23 mouse cellular contexts compared by ENCODE assay signal in genomic region chr8:125711514-125711913, GRCm38 (mm10). TPM values are rescaled to one million over a fixed set of nuclear protein-coding genes. Genes with fewer than 3 reads are reported as not detected.
DNase-seq lines count a peak whose midpoint lies in the region; ATAC-seq lines count a peak whose summit lies in the region.
"Had no signal": no experiment of that assay in that cellular context is flagged by ENCODE, and none has a peak within 500 bp of the region (broad histone marks: within the 10 kb centered on the region; RNA-seq: fewer than 3 reads in every experiment).

No protein-coding gene starts in this region.

- no peaks in the 10 kb centered on the region for H3K36me3 ChIP-seq in liver, embryonic 15.5 days (replicated peaks)
- no peaks in the 10 kb centered on the region for H3K36me3 ChIP-seq in hindbrain, embryonic 13.5 days
- H3K36me3 ChIP-seq in neural tube, embryonic 15.5 days = no peaks in the 10 kb centered on the region
- H3K36me3 ChIP-seq: embryonic facial prominence, embryonic 13.5 days; forebrain, embryonic 15.5 days; hindbrain, embryonic 15.5 days; intestine, embryonic 15.5 days; limb, embryonic 12.5 days; midbrain, embryonic 10.5 days had no signal

- peaks cover 21% of the 10 kb centered on the region for H3K4me1 ChIP-seq in liver, embryonic 15.5 days (replicated peaks)
- H3K4me1 ChIP-seq in hindbrain, embryonic 13.5 days (replicated peaks) = peaks cover 5% of the 10 kb centered on the region
- peaks cover 7% of the 10 kb centered on the region for H3K4me1 ChIP-seq in neural tube, embryonic 15.5 days
- H3K4me1 ChIP-seq: embryonic facial prominence, embryonic 13.5 days; forebrain, embryonic 15.5 days had no signal

- no peak overlapping the region for H3K9ac ChIP-seq in liver, embryonic 15.5 days
- no peak overlapping the region for H3K9ac ChIP-seq in hindbrain, embryonic 13.5 days
- no peak overlapping the region for H3K9ac ChIP-seq in neural tube, embryonic 15.5 days (replicated peaks)
- H3K9ac ChIP-seq: embryonic facial prominence, embryonic 13.5 days; forebrain, embryonic 15.5 days; hindbrain, embryonic 15.5 days; intestine, embryonic 15.5 days; limb, embryonic 12.5 days had no signal

- WGBS in liver, embryonic 15.5 days (ENCODE audit: insufficient replicate concordance) = 21% methylated on average over 5 of the region's 5 CpGs
- 93% methylated on average over 5 of the region's 5 CpGs for whole genome bisulfite sequencing in hindbrain, embryonic 13.5 days
- 86% methylated on average over 5 of the region's 5 CpGs for WGBS in neural tube, embryonic 15.5 days

- peak; percentile 8 to 25 for DNase-seq in spleen, postnatal 36 days (ENCODE audit: low spot score in 2 of 2)
- no peak for DNase-seq in spleen, adult 18-20 months
- no peak for DNase-seq in lung, postnatal 36 days
- DNase-seq: adrenal gland, postnatal 36 days; cerebellum, adult 18-20 months; cerebellum, postnatal 14 days; gastrocnemius, postnatal 10 days; heart, postnatal 36 days; kidney, adult 8-10 months; kidney, postnatal 14 days; lung, adult 2 months; thymus, postnatal 25 days had no signal

- H3K9me3 ChIP-seq in liver, embryonic 15.5 days (replicated peaks) = no peaks in the 10 kb centered on the region
- no peaks in the 10 kb centered on the region for H3K9me3 ChIP-seq in hindbrain, embryonic 13.5 days
- no peaks in the 10 kb centered on the region for H3K9me3 ChIP-seq in neural tube, embryonic 15.5 days (replicated peaks)
- H3K9me3 ChIP-seq: embryonic facial prominence, embryonic 13.5 days; forebrain, embryonic 15.5 days; hindbrain, embryonic 15.5 days; intestine, embryonic 15.5 days; limb, embryonic 12.5 days; midbrain, embryonic 10.5 days had no signal

- peak; percentile 90 for ATAC-seq in erythroid progenitor cell, adult 5-6 weeks (replicated peaks; ENCODE audit: low FRiP score, poor library complexity, severe bottlenecking)
- ATAC-seq in liver, embryonic 15.5 days (ENCODE audit: insufficient read depth) = peak; percentile 97
- ATAC-seq in hindbrain, embryonic 13.5 days (ENCODE audit: low FRiP score) = no peak
- no peak for ATAC-seq in neural tube, embryonic 15.5 days (ENCODE audit: low FRiP score)
- ATAC-seq: forebrain, embryonic 15.5 days; intestine, embryonic 15.5 days; midbrain, embryonic 16.5 days had no signal

- no peaks in the 10 kb centered on the region; the same call in 1 of the 2 replicates for H3K27me3 ChIP-seq in liver, embryonic 15.5 days
- H3K27me3 ChIP-seq in hindbrain, embryonic 13.5 days = no peaks in the 10 kb centered on the region
- H3K27me3 ChIP-seq in neural tube, embryonic 15.5 days (replicated peaks) = no peaks in the 10 kb centered on the region
- H3K27me3 ChIP-seq: forebrain, embryonic 15.5 days; hindbrain, embryonic 15.5 days; intestine, embryonic 15.5 days; limb, embryonic 12.5 days had no signal

- H3K4me3 ChIP-seq in liver, embryonic 15.5 days (replicated peaks) = no peak overlapping the region
- no peak overlapping the region for H3K4me3 ChIP-seq in hindbrain, embryonic 13.5 days
- H3K4me3 ChIP-seq in neural tube, embryonic 15.5 days (replicated peaks) = no peak overlapping the region
- H3K4me3 ChIP-seq: embryonic facial prominence, embryonic 13.5 days; forebrain, embryonic 15.5 days; hindbrain, embryonic 15.5 days; intestine, embryonic 15.5 days; limb, embryonic 12.5 days; midbrain, embryonic 10.5 days had no signal

- H3K4me2 ChIP-seq in liver, embryonic 15.5 days = no peak overlapping the region
- no peak overlapping the region for H3K4me2 ChIP-seq in hindbrain, embryonic 13.5 days
- no peak overlapping the region for H3K4me2 ChIP-seq in neural tube, embryonic 15.5 days
- H3K4me2 ChIP-seq: embryonic facial prominence, embryonic 13.5 days; forebrain, embryonic 15.5 days; hindbrain, embryonic 15.5 days; intestine, embryonic 15.5 days; limb, embryonic 12.5 days had no signal

- H3K27ac ChIP-seq in liver, embryonic 15.5 days (replicated peaks) = 0 out of 2 replicates have a peak overlapping the region, but pooled peaks have one; percentile 29
- no peak overlapping the region for H3K27ac ChIP-seq in hindbrain, embryonic 13.5 days
- H3K27ac ChIP-seq in neural tube, embryonic 15.5 days (replicated peaks) = no peak overlapping the region
- H3K27ac ChIP-seq: embryonic facial prominence, embryonic 13.5 days; forebrain, embryonic 15.5 days; hindbrain, embryonic 15.5 days; intestine, embryonic 15.5 days; limb, embryonic 12.5 days; midbrain, embryonic 10.5 days had no signal

RNA-seq across cellular contexts. Expression of gene Ntpcr, which starts 18.2 kb away (rescaled TPM):
- 8.3 and 8.8 TPM in 2 replicates for total RNA-seq in erythroid progenitor cell, adult 5-6 weeks (2015; ENCODE audit: low replicate concordance)
- not detected in 2 replicates for total RNA-seq in erythroid progenitor cell, adult 5-6 weeks (2017; ENCODE audit: low replicate concordance)
- 12.0 and 13.0 TPM in 2 replicates for polyA plus RNA-seq in liver, embryonic 15.5 days (2015; fragmentation: Nextera tagmentation; extraction: Ambion mirVana)
- 32.3 and 33.8 TPM in 2 replicates for polyA plus RNA-seq in hindbrain, embryonic 13.5 days (2015; fragmentation: Nextera tagmentation; extraction: Ambion mirVana)
- polyA plus RNA-seq in neural tube, embryonic 15.5 days (2015; fragmentation: Nextera tagmentation; extraction: Ambion mirVana) = 33.1 and 36.9 TPM in 2 replicates

RNA-seq across cellular contexts. Expression of gene Map10, which starts 41.9 kb away (rescaled TPM):
- 2.1 TPM in 1 of 2 replicates, not detected in the other for total RNA-seq in erythroid progenitor cell, adult 5-6 weeks (2015; ENCODE audit: low replicate concordance)
- 0.90 TPM in 1 of 2 replicates, not detected in the other for total RNA-seq in erythroid progenitor cell, adult 5-6 weeks (2017; ENCODE audit: low replicate concordance)
- polyA plus RNA-seq in liver, embryonic 15.5 days (2015; fragmentation: Nextera tagmentation; extraction: Ambion mirVana) = 0.59 and 0.69 TPM in 2 replicates
- 7.0 and 8.0 TPM in 2 replicates for polyA plus RNA-seq in hindbrain, embryonic 13.5 days (2015; fragmentation: Nextera tagmentation; extraction: Ambion mirVana)
- polyA plus RNA-seq in neural tube, embryonic 15.5 days (2015; fragmentation: Nextera tagmentation; extraction: Ambion mirVana) = 6.5 and 6.6 TPM in 2 replicates

Comparison
In these comparisons a context has a peak if more than half of its experiments do, and no peak if none do; other contexts are left out.
1. DNase-seq: peak in spleen, postnatal 36 days (2 of 2); none in spleen, adult 18-20 months (0 of 2) and lung, postnatal 36 days (single experiment).
2. ATAC-seq: peak in erythroid progenitor cell, adult 5-6 weeks (single experiment) and liver, embryonic 15.5 days (single experiment); none in hindbrain, embryonic 13.5 days (single experiment) and neural tube, embryonic 15.5 days (single experiment).